Mouse (Mus musculus) cerebral cortex, adult 2 months (tissue): ENCODE results near the gene Macrod1.

Experiments used
- WGBS: fragments of 180-500 bp; shearing (Covaris S2); methylation state at CpG from one replicate; pipeline ENCODE4 v1.1.7; 2018; 5-methylcytosine and 5-hydroxymethylcytosine counted together

The Macrod1 gene

DNA sequence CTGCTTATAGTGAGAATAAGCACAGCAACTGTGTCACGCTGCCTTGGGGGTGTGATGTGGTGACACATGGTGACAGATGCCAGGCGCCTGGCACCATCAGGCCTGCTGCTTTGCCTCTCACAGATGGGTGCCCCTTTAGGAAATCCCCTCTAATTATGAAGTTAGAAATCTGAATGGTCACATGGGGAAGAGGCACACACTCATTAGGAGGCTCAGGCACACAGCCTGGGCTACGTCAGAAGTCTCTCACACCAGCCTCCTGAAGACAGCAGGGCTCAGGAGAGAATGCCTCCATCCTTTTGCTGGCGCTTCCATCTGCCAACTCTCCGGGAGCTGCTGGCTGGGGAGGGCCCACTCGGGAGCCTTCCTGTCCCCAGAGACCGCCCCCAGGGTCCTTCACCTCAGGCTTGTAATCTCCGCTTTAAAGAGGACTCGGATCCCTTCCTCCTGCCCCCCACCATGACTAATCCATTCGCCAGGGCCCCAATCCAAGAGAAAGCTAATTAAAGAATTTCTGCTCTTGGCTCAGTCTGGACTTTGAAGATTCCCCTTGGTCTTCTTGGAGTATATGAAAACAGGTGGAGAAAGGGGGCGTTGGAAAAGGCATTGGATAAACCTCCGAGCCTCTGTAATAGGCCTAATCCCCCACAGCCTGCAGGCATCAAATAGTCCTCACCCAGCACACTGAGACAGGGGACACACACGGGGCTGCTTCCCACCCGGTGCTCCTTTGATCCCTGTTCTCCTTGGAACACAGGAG is 26.6 kb downstream of the Macrod1 start:
- WGBS: 34% methylated on average over 14 of the region's 14 CpGs

DNA sequence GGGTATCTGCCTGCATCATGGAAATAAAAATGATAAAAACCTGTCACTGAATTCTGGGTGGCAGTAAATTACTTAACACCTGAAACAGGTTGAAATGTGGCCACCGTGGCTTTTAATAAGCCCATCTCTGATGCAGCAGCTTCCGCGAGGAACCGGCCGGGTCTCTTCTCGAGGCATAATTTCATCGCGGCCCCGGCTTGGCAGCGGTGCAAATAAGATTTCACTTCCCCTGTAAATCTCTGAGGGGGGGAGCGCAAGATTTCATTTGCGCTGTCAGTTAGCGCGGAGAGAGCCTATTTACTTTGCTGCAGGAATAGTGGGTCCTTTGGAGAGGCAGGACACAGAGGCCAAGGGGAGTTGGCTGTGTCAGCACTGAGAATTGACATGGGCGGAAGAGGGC is 28.1 kb downstream of the Macrod1 start:
- WGBS: 45% methylated on average over 15 of the region's 15 CpGs

DNA sequence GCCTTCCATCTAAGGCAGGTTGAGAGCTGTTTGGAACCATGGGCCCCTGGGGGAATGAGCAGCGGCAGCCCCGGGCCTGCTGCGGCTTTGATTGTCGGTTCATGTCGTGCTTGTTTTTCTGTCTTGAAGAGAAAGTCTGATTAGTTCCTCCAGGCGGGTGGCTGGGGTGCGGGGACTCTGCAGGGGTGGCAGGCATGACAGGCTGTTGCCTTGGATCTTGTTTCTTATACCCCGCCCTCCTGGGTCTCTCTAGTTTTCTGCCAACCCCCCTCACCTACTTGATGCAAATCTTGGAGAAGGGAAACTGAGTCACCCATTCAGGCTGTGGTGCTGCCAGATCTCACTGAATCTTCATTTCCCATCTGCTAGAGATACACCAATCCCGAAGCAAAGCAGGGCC is 31.9 kb downstream of the Macrod1 start:
- 48% methylated on average over 9 of the region's 9 CpGs for WGBS

DNA sequence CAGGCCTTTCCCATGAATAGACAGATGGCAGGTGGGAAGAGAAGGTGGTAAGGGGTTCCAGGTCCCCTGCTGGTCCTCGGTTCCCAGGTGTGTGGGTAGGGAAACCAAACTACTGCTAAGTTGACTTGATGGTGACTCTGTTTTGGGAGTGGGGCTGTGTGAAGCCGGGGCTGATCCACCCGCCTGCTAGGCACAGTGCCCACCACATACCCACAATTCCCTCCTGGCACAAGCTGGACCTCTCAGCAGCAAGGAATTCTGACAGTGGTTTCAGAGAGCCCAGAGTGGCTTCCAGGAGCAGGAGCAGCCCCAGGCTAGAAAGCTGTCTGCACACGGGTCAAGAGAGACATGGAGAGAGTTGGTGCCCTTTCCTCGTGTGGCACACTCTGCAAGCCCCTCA is 32.4 kb downstream of the Macrod1 start:
- WGBS: 52% methylated on average over 5 of the region's 5 CpGs

DNA sequence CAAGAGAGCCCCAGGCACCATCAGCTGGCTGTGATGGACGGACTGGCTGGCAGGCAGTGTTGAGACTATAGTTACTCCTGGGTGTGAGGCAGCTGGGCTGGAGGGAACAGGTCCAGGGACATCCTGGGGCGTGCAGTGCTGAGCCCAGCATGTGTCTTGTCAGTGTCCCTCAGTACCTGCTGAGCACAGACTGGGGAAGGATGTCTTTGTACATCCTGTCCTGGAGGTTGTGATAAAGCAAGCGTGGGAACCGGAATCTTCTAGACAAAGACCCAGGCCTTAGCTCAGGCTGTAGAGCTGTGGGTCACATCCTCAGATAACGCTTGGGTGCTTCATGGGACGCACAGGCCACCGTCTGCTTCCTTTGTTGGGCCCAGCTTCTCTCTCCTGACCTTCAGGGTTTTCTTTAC is 33.2 kb downstream of the Macrod1 start:
- 71% methylated on average over 7 of the region's 7 CpGs for WGBS

DNA sequence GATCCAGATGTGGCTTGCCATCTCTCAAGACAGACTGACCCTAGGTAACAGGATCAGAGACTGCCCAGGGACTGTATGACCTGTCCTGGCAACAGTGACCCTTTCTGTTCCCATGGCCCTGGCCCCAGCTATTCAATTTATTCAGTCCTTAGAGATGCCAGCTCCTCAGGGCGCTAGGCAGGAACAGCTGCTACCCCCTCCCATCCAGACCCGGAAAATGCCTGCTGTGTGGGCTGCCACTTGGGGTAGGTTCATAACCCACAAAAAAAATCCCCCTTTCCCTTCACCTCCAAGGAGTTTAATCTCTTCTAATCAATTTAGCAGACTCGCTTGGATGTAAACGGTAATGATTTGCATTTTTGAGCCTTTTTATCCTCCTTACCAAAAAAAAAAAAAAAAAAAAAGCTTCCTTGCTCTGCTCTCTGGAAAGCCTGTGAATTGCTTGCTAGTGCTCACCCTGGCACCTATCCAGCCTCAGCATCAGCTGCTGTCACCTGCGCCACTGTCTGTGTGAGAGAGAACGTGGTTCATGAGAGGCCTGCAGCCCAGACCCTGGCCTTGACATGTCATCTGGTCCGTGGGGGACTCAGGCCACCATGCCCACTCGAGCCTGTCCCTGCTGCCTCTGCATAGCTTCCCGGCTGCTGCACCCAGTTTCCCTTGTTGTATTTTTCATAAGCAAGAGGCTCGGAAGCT is 33.9 kb downstream of the Macrod1 start:
- WGBS: 20% methylated on average over 10 of the region's 10 CpGs

DNA sequence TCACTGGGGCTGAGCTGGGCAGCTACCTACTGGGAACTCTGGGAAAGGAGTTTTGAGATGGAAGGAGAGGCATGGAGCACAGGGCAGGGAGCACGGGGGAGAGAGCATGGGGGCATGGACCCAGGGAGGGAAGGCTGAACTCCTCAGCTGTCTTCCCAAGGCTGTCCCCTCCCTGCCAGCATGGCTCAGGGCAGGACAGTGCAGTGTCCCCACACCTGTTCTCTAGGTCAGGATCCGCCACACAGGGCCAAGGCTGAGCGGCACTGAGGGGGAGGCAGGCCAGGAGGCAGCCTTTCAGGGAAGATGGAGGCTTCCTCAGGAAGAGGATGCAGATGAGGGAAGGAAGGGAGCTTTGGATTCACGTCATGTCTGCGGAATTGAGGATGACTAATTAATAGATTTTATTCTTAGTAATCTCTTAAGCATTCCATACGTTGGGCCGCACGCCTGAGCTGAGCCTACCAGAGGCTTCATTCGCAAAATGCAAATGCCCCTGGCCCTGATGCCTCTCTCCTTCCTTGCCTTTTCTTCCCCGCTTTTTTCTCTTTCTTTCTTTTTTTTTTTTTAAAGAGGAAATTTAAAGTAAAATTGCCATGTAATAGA is 34.9 kb downstream of the Macrod1 start:
- WGBS: 65% methylated on average over 10 of the region's 10 CpGs

DNA sequence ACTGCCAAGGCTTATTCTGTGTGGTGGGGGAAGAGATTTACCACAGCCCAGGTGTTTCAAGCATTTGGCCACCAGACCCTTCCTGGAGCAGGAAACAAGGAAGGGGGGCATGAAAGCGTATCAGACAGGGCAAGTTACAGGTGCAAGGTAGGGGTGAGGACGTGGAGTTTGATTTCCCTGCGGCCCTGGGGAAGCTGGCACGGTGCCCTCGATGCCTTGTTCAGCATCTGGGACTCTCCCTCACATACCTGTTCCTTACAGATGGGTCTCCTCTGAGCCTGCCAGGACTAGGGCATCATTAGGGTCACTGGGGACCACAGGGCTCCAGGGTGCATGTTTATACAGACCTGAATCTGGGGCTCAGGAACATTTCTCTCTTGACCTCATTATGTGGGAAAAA is 36.1 kb downstream of the Macrod1 start:
- WGBS: 77% methylated on average over 5 of the region's 5 CpGs

DNA sequence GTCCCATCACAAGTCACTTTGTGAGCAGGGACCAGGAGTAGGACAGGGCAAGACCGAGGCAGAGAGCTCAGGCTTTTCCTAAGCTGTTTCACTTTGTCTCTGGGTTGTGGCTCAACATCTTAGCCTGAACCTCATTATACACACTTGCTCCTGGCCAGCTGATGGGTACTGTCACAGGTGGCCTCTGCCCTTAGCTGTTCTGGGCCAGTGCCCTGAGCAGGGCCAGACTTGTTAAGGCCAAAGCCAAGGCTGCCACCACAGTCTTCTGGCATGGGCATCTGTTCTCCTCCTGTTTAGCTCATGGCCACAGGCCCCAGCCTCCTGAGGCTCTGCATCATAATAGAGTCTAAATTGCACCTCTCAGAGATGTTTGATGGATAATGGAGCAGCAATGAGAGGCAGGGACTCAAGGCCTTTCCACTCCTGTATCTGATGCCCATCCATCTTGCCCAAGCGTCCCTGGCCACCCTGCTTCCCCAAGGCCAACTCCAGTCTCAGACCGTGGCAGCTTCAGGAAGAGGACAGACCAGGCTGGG is 43.1 kb downstream of the Macrod1 start:
- 90% methylated on average over 3 of the region's 3 CpGs for WGBS

DNA sequence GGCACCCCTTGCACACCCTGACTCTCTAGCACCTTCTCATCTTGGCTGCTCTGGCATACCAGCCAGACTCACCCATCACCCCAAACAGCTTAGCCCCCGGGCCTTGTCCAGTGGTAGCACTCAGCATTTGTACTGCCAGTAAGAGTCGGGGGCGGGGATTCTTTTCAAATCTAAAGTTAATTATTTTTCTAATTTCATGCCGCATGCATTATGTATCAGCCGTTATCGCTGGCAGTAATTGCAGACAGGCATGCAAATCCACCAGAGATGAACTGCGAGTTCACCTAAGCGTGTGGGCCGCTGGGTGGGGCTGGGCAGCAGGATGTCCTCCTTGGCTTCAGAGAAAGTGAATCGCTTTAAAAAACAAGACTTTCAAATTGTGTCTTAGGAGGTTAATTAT is 45.4 kb downstream of the Macrod1 start:
- 81% methylated on average over 10 of the region's 10 CpGs for WGBS

DNA sequence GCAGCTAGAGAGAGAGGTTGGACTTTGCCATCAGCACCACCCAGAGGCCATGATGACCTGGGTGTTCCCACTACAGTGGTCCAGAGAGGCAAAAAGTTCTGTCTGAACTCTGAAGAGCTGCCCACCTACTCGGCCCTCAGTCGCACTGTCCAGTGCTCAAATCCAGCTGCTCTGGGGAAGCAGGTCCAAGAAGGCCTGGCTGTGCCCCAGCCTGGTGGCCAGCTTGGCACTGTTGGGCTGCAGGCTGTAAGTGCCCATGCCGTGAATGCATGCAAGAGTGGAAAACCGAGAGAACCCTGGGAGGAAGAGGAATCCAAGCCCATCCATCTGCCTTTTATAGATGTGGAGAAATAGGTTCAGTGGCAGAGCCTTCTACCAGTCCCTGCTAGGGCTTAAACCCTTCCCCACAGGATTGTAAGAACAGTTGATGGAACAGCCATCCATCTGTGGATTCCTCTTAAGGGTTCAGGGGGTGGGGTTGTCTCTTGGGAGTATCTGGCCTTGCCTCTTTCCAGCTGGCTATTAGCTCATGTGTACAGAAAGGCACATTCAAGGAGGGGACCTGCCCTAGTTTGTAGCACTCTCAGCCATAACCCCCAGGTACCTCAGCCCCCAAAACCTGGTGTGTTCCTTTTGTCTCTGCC is 46.9 kb downstream of the Macrod1 start:
- WGBS: 50% methylated on average over 4 of the region's 4 CpGs

DNA sequence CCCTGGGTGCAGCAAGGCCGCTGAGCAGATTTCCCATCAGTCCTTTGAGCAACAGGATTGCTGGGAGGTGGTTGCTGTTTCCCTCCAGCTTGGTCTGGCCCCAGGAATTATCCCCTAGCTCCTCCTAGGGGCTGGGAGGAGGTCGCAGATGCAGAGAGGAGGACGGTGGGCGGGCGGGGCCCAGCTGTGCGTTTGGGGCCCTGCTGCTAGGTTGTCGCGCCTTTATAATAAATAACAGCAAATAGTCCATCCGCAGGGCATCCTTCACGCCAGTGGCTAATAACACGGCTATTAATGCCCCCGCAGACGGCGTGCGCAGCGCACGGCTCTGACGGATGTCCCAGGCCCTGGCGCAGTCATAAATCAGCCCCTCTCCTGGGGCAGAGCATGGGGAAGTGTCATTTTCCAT is 47.4 kb downstream of the Macrod1 start:
- 70% methylated on average over 19 of the region's 19 CpGs for WGBS

DNA sequence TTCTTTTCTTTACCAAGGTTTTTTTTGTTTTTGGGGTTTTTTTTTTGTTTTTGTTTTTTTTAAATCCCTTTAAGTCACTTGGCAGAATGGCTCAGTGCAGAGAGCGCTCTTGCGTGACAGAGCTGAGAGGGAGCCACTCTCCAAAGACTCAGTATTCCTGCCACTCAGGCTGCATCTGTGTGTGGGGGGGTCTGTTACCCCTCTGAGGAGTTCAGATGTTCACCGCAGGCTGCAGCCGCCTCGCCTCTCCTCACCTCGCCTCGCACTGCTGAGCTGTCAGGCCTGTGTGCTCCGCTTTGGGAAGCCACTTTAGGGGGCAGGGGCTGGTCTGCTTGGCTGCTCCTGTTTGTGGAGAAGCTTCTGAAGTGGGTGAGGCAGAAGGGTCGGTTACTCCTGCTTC is 48.9 kb downstream of the Macrod1 start, which contains the start of gene Flrt1:
Flrt1 (minus strand) TSS at position 186 of the 400 bp plus-strand sequence.
- 63% methylated on average over 9 of the region's 9 CpGs for WGBS

DNA sequence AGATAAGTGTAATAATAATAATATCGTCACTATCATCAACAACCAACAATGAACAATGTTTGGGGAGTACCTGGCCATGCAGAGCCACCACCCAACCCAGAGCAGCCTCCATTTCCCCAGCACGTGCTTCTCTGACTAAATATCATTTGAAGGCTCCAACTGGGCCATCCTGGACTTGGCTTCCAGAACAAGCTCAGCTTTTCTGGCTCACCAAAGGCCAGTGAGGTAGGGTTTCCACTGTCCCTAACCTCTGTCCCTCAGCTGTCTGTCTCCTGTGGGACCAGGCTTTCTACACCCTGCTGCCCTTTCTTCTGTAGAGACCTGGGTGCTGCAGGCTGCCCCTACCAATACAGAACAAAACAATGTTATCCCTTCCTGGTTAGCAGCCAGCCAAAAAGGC is 50.0 kb downstream of the Macrod1 start:
- 87% methylated on average over 2 of the region's 2 CpGs for WGBS

DNA sequence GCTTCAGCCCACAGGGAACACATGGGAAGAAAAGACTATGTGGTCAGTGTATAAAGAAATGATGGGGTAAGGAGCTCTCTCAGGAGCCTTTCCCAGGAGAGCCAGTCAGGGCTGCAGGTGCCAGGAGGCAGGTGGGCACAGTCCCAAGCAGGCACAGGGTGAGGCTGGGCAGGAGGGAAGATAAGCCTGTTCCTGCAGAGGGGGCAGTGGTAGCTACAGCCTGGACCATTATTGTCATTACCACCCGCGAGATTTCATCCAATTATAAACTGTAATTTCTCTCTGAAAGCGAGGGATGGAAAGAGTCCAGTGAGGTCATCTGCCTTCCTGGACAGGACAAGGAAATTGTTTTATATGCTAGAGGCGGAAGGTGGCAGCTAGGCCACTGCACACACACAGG is 50.6 kb downstream of the Macrod1 start:
- WGBS: 77% methylated on average over 4 of the region's 4 CpGs

DNA sequence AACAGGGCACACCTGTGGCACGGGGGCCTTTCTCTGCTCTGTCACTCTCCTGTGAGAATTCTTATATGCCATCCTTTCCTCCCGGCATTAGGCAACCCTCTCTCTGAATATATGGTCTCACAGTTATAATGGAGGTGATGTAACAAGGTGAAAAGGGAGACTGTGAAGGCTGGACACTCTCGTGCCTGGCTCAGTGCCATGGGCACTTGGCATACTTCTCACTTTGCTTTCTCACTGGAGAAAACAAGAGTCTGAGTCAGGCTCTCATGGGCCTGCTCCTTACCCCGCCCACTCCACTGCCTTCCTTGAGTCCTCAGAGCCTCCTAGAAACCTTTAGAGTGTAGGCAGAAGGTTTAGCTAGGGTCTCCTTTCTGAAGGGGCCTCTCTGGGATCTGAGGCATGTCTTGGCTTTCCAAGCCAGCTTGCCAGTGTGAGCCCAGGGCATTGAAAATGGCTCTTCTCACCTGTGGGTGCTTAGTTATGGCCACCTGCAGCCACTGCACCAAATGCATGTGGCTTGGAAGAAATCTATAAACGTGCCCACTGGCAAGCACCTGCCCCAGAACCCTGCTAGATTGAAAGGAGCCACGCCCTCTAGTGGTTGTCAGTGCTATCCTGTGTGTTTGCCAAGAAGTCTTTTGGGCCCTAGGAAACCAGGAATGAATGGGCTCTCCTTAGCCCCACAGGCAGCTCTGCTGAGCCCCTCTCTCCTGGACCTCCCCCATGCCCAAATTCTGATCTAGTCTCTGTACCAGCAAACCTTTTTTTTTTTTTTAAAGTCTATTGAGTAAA is 51.7 kb downstream of the Macrod1 start:
- 44% methylated on average over 6 of the region's 6 CpGs for WGBS

DNA sequence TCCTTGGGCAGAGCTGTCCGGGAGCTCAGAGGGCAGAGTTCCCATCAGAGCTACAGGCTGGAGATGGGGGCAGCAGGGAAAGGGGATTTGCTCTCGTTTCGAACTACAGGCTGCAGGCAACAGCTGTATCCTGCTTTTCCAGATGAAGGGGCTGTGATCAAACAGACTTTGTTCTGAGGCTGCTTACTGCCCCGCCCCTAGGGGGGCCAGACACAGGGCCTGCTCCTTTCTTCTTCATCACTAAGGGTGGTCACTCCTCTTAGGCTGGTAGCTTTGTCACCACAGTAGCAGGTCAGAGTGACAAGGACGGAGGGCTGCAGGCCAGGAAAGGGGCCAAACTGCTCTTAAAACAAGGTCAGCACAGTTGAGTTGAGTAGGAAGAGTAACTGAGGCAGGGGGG is 53.5 kb downstream of the Macrod1 start:
- 58% methylated on average over 5 of the region's 5 CpGs for WGBS

DNA sequence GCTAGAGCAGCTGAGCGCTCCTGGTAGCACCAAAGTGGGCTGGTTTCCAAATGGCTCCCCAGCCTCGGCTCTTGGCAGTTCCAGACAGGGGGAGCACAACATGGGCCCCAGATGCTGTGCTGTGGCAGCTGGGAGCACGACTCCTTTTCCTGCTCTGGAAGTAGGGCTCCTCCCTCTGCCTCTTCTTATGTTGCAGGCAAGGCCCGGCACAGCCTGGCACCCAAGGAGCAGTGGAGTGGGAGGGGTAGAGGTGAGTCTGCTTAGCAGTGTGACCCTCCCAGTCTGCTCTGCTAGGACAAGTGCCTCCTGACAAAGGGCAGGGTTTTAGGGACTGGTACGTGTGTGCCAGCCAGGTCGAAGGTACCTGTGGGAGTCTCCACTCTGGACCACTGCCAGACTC is 54.3 kb downstream of the Macrod1 start:
- WGBS: 52% methylated on average over 6 of the region's 6 CpGs

DNA sequence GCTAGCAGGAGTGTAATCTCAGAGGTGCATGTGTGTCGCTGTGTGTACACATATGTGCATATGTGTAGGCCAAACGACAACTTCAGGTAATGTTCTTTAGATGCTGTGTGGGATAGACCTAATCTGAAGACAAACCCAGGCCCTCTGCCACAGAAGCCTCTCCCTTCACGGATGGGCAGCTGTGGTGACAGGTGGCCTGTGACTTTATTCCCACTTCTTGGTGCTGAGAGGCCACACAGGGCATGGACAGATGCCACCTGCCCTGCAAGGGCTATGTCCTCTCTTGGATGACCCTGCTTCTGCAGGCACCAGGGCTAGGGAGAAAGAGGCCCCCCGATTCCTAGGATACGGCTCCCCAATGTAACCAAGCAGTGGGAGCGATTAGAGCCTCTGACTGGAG is 54.7 kb downstream of the Macrod1 start:
- 90% methylated on average over 6 of the region's 6 CpGs for WGBS

DNA sequence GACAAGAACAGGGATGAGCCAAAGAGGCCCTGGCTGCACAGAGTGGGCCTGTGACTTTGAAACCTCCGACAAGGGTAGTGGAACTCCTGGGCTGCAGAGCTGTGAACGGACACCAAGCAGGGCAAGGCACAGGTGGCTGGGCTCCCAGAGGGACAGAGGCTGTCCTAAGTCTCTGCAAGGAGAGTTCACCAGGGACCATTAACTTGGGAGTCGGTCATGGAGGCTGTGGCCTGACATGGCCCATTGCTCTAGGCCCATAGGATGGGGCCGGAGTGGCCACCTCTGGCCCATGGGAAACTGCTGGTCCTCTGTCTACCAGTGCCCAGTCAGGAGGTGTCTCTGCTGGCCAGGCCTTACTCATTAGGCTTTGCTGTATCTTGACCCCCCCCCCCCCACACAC is 55.1 kb downstream of the Macrod1 start:
- 95% methylated on average over 4 of the region's 4 CpGs for WGBS

DNA sequence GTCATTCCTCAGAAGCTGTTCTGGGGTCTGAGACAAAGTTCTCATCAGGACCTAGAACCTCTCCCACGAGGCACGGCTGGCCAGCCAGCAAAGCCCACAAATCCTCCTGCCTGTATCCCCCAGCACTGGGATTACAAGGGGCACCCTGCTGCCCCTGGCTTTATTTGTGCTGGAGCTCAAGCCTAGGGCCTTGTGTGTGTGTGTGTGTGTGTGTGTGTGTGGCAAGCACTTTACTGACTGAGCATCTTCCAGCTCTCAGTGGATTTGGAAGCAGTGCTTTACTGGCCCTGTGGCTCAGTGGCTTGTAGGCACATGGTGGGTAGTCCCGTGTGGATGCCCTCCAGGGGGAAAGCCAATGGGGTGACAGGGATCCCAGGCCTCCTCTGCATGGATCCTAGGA is 56.0 kb downstream of the Macrod1 start:
- WGBS: 78% methylated on average over 3 of the region's 3 CpGs
